Mouse (Mus musculus) adipocyte (in vitro differentiated cells): ENCODE measurements around the gene Ptges2.
"Not testable (repeated sequence)": the region's sequence is repeated elsewhere in the genome, so short reads cannot be mapped to it uniquely, and the experiment has no call there.

ENCODE experiments used
- DNase-seq: peaks from one replicate; pipeline ENCODE4 v3.0.0-alpha.2; 2016; ENCODE audit warnings: low spot score

The Ptges2 gene

DNA sequence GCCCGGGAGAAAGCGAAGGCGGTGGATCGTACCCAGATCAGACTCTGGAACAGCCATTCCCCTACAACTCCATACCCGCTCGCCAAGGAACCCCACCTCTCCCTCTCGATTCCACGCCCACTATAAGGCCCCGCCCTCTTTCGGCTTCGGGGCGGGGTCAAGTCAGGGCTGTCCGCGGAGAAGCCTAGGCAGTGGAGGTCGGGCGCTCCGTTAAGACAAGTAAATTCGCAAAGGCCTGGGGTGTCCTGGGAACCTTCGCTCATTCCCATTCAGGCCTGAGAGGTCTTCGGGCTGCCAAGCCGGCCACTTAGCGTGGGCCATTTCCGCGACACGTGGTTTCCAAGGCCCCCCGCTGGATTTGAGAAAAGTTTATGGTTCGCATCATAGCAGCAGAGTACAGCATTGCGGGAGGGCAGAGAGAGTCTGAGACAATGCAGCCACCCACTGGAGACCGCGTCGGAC lies at the start of gene Ptges2:
TSS of gene Ptges2 (plus strand) at position 413 of the 462 bp plus-strand sequence.
- peak; percentile 96 for DNase-seq

GRCm38 (mm10) chr2:32347019-32347418 lies 48.7 kb upstream of the Ptges2 start:
- no peak for DNase-seq

- DNase-seq = no peak
Measured at GRCm38 (mm10) chr2:32348311-32348710, 47.4 kb upstream of the Ptges2 start.

GRCm38 (mm10) chr2:32349625-32350255 lies 46.0 kb upstream of the Ptges2 start:
- DNase-seq = no peak

- no peak for DNase-seq
Measured at GRCm38 (mm10) chr2:32350471-32351051, 45.1 kb upstream of the Ptges2 start.

- DNase-seq = no peak
Measured at GRCm38 (mm10) chr2:32351471-32351961, 44.2 kb upstream of the Ptges2 start.

DNA sequence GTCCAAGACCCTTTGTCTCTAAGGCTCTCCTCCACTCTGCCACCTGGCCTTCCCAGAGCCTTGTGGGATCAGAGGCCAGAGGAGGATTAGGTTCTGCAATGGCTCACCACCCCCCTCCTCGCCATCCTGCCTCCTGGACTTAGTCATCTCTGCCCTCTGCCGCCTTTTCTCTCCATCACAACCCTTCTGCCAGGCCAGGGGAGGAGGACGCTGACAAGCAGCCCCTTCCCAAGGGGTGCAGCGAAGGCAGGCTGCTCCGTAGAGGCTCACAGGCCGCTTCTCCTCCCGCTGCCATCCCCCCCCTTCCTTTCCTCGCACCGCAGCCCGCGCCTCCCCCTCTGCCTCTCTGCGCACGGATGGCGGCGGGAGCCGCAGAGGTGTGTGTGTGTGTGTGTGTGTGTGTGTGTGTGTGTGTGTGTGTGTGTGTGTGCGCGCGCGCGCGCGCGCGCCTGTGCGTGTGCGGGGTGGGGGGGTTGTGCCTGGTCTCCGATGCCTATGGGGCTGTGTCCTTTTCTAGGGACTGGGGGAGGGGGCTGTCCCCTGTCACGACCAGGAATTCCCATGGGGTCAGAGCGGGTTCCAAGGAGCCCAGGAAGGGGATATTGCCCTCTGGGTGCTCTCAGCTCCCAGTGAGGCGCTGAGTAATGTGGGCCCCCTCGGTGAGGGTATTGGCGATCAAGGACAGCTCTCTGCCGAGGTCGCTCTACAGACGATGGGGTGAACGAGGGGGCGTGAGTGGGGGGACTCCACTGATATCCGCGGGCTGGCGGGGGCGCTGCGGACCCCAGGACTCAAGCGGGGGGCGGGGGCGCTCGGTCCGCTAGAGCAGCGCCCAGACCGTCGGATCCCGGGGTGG lies 43.3 kb upstream of the Ptges2 start, which contains the start of gene Ciz1:
TSS of gene Ciz1 (plus strand) at position 177 of the 856 bp plus-strand sequence.
- no peak for DNase-seq

DNA sequence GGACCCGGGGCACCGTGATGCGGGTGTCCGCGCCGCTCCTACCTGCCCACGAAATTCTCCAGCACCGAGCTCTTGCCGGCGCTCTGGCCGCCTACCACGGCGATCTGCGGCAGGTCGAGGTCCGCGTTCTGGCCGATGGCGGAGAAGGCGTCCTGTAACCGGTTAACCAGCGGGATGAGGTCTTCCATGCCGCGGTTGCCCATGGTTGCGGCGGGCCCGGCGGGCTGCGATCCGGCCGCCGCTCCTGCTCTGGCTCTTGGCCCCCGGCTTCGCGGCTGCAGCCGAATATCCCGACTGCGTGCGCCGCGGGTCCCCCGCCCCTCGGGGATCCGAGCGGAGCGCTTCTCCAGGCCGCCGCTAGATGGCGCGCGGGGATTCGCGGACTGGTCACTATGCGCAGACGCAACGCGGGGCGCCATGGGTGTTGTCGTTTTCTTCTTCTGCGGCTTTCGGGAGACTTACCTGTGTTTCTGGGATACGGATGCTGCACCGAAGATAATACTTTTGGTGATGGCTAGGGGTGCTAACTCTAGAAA lies 42.6 kb upstream of the Ptges2 start, which contains the start of gene Dnm1:
TSS of gene Dnm1 (minus strand) at position 332 of the 536 bp plus-strand sequence.
- DNase-seq = peak; percentile 88

DNA sequence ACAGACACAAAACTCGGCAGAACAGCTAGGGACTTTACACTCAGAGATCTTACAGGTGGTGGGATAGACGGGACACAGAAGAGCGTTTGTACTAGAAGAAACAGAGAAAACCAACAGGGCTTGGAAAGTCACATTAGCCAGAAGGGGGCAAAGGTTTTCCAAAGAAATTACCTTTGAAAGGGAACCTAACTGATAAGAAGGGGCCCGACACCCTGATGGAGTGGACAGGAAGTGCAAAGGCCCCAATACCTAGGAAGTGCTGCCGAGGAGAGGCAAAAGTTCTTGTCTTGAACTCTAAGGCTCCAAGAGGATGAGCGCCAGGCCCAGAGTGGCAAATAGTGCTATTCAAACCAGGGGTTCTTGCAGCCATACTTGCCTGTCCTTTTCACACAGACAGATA lies 41.9 kb upstream of the Ptges2 start:
- no peak for DNase-seq

DNA sequence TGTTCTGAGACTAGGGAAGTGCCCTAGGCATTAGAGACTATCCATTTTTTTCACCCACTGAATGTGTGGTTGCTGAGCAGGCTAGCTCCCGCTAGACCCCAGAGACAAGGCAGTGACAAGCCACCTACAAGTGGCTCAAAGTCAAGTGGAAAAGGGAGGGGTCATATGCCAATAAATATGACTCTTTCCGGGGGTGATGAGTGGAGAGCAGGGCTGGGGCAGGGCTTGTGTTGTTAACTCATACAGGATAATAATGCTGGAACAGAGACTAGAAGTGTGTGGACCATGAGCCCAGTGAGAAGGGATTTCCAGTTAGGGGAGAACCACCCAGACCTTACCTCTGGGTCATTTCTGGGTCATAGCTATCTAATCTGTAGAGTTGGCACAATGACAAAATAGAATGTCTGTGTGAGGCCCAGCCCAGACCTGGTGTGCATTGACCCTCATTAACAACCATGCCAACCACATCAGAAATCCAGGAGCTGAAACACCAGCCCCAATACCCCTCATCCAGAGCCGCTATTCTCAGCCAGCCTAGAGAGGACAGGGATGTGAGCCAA lies 41.3 kb upstream of the Ptges2 start:
- DNase-seq = no peak

DNA sequence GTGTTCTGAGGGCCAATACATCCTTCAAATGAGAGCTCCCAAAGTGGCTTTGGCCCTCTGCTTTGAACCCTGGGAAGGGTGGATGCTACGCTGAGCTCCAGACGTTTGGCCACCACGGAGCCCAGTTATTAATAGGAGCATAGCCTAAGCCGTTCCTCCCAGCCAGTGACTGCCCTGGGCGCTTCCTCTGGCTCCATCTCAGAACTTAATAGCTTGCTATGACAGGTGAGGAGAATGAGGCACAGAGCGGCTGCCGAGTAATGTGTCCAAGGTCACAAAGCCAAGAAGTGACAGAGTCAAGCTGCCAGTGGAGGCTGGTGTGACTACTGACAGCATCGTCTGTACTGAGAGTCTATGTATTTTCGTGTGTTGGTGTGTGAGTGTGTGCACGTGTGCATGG lies 39.5 kb upstream of the Ptges2 start:
- no peak for DNase-seq

- DNase-seq = no peak
Measured at GRCm38 (mm10) chr2:32357710-32358109, 38.0 kb upstream of the Ptges2 start.

- DNase-seq = no peak
Measured at GRCm38 (mm10) chr2:32358381-32358780, 37.3 kb upstream of the Ptges2 start.

DNA sequence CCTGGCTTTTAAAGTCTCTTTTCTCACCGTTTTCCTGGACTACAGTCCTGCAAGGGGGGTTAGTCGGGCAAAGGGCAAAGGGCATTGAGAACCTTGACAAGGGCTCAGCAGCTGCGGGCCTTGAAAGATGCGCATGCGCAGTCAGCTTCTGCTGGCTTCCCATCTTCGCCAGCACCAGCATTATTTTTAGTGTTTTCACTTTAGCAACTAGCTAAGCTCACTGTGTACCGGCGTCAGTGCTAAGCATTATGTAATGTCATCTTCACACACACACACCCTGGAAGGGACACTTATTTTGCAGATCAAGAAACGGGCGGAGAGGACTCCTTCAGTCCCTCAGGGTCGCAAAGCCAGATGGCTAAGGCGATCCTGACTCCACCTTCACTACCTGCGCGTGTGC lies 35.0 kb upstream of the Ptges2 start:
- DNase-seq = peak; percentile 85

DNA sequence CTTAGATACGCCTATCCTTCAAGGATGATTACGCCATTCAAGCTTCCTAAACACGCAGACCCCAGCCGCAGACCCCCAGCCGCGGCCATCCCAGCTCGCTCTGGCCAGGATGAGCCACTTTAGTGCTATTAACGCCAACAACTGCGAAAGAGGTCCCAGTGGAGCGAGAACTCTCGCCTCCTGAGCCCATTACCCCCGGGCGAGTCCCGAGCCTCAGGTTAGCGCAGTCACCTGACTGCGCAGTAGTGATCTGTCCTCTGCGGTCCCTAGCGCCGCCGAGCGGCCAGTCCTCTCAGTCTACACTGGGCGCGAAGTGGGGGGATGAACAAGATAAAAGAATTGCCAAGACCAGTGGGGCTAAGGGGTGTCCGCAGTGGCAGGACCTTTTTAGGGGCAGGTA lies 34.3 kb upstream of the Ptges2 start:
- no peak for DNase-seq

DNA sequence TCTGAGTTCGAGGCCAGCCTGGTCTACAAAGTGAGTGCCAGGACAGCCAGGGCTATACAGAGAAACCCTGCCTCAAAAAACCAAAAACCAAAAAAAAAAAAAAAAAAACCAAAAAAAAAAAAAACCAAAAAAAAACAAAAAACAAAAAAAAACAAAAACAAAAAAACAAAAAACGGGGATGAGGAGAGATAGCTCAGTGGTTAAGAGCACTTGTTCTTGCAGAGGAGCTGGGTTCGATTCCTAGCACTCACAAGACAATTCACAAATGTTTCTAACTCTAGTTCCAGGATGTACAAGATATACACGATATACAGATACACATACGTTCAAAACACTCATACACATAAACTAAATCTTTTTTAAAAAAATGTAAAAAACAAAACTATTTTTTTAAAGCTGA lies 33.4 kb upstream of the Ptges2 start:
- DNase-seq = not testable (repeated sequence)

DNA sequence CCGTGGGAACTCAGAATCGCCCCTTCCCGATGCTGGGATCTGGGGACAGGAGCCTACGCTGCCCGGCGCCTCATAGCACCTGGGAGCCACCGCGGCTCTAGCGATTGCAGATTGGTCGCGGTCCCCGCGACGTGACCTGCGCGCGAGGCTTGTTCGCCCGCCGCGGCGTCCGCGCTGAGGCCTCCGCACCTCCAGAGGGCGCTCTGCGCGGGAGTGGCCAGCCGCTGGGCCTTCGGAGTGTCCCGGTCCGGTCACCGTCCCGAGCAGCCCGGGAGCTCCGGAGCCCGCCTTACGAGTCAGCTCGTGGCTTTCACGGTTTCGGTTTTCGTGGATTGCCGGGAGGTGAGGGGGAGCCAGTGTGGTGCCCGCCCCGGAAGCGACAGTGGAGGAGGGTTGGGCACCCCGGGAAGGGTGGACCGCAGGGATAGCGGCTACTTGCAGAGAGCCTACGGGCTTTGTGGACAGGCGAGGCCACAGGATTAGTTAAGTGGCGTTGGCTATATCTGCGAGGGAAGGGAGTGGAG lies 32.8 kb upstream of the Ptges2 start:
- peak; percentile 91 for DNase-seq

GRCm38 (mm10) chr2:32363376-32364106 lies 32.2 kb upstream of the Ptges2 start:
- no peak for DNase-seq

DNA sequence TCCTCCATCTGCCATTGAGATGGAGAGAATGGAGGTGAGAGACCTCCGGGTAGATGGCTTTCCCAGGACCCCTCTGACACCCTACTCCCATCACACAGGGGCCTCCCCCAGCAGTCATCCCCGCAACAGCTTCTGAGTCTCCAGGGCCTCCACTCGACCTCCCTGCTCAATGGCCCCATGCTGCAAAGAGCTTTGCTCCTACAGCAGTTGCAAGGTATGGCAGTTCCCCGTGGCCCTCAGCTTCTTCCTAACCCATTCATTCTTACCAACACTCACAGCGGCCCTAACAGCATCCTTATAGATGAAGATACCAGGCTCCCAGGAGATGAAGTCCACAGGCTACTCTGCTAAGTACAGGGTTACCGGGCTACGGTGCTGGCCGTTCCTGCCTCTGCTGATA lies 31.6 kb upstream of the Ptges2 start:
- no peak for DNase-seq

- no peak for DNase-seq
Measured at GRCm38 (mm10) chr2:32367315-32367714, 28.4 kb upstream of the Ptges2 start.

DNA sequence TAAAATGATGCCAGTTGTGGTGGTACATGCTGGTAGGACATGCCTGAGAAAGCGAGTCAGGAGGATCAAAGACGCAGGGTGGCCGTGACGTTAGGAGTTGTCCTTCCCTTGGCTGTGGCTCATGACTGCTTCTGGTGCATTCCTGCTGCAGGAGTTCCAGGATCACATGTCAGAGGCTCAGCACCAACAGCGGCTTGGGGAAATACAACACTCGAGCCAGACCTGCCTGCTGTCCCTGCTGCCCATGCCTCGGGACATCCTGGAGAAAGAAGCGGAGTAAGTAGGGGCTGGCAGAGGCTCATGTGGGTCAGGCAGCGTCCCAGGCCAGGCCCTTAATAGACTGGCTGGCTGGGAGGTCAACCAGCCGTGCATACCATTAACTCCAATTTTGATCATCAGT lies 21.5 kb upstream of the Ptges2 start:
- DNase-seq = no peak
